Comparison of ENCODE assay signal across 8 mouse cellular contexts in the genomic region with DNA sequence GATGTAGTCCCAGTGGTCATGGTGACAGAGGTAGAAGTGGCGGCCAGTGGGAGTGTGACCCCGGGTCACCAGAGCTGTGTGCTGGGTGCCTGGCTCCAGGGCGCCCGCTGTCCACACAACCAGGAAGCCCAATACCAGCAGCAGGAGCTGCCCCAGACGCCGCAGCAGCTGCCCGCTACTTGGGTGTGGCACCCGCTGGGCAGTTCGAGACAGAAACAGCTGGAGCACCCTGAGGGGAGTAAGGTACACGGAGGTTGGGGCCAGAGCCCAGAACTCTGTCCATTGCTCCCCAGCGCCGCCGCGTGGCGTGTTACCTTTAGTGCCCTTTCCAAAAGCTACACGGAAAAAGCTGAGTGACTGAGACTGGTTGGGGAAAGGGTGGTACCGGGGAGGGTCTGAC. TPM values are rescaled to one million over a fixed set of nuclear protein-coding genes. Genes with fewer than 3 reads are reported as not detected.
DNase-seq lines count a peak whose midpoint lies in the region; ATAC-seq lines count a peak whose summit lies in the region.

No protein-coding gene starts in this region.

- H3K9me3 ChIP-seq in embryonic facial prominence, embryonic 10.5 days: no peaks in the 10 kb centered on the region
- no peaks in the 10 kb centered on the region for H3K9me3 ChIP-seq in kidney, embryonic 15.5 days (replicated peaks)
- no peaks in the 10 kb centered on the region for H3K9me3 ChIP-seq in midbrain, embryonic 14.5 days (ENCODE audit: control insufficient read depth, low read length)

- H3K9ac ChIP-seq in kidney, embryonic 15.5 days: no peak overlapping the region
- no peak overlapping the region for H3K9ac ChIP-seq in midbrain, embryonic 14.5 days (replicated peaks; ENCODE audit: low read length)

- peak overlapping the region; percentile 22 for H3K4me2 ChIP-seq in kidney, embryonic 15.5 days
- no peak overlapping the region for H3K4me2 ChIP-seq in midbrain, embryonic 14.5 days (ENCODE audit: low read length)

- DNase-seq in 3134 (ENCODE audit: extremely low read depth, insufficient read length, low spot score): peak; percentile 66
- DNase-seq in B cell, adult 2 months: peak; percentile 61 to 64
- DNase-seq in embryonic facial prominence, embryonic 10.5 days (ENCODE audit: low spot score): peak; percentile 32
- DNase-seq in lung, postnatal 25 days (ENCODE audit: low spot score): peak; percentile 51
- DNase-seq in thymus, postnatal 25 days: peak; percentile 70
- DNase-seq in cerebellum, adult 9-11 months: no peak
- no peak for DNase-seq in midbrain, embryonic 14.5 days

- H3K27me3 ChIP-seq in embryonic facial prominence, embryonic 10.5 days (replicated peaks; ENCODE audit: low read depth, poor library complexity, severe bottlenecking): peaks cover 28% of the 10 kb centered on the region
- H3K27me3 ChIP-seq in kidney, embryonic 15.5 days: 0 out of 2 replicates have a peak, but pooled peaks cover 2% of the 10 kb centered on the region
- no peaks in the 10 kb centered on the region for H3K27me3 ChIP-seq in midbrain, embryonic 14.5 days (ENCODE audit: control insufficient read depth, insufficient read depth, low read length)

- H3K27ac ChIP-seq in embryonic facial prominence, embryonic 10.5 days (replicated peaks): no peak overlapping the region
- no peak overlapping the region for H3K27ac ChIP-seq in kidney, embryonic 15.5 days
- no peak overlapping the region for H3K27ac ChIP-seq in midbrain, embryonic 14.5 days (replicated peaks; ENCODE audit: low read depth, low read length)

- 0 out of 2 replicates have a peak overlapping the region, but pooled peaks have one; percentile 28 for H3K4me3 ChIP-seq in embryonic facial prominence, embryonic 10.5 days
- no peak overlapping the region for H3K4me3 ChIP-seq in kidney, embryonic 15.5 days (replicated peaks)
- H3K4me3 ChIP-seq in midbrain, embryonic 14.5 days (replicated peaks; ENCODE audit: low read depth, low read length): no peak overlapping the region

- 24% methylated on average over 17 of the region's 17 CpGs for WGBS in embryonic facial prominence, embryonic 10.5 days
- WGBS in kidney, embryonic 15.5 days: 27% methylated on average over 17 of the region's 17 CpGs
- 26% methylated on average over 17 of the region's 17 CpGs for WGBS in midbrain, embryonic 14.5 days

- no peaks in the 10 kb centered on the region for H3K36me3 ChIP-seq in embryonic facial prominence, embryonic 10.5 days (replicated peaks)
- H3K36me3 ChIP-seq in kidney, embryonic 15.5 days: no peaks in the 10 kb centered on the region
- no peaks in the 10 kb centered on the region for H3K36me3 ChIP-seq in midbrain, embryonic 14.5 days (ENCODE audit: control insufficient read depth, insufficient read depth, low read length)

- no peak; the same call in 1 of the 2 replicates for ATAC-seq in kidney, embryonic 15.5 days (replicated peaks; ENCODE audit: low FRiP score)
- no peak for ATAC-seq in midbrain, embryonic 14.5 days (ENCODE audit: low FRiP score, low TSS enrichment)

- H3K4me1 ChIP-seq in embryonic facial prominence, embryonic 10.5 days: peaks cover 18% of the 10 kb centered on the region
- H3K4me1 ChIP-seq in kidney, embryonic 15.5 days: peaks cover 18% of the 10 kb centered on the region
- H3K4me1 ChIP-seq in midbrain, embryonic 14.5 days (ENCODE audit: control insufficient read depth, insufficient read depth, low read length): no peaks in the 10 kb centered on the region

RNA-seq across cellular contexts. Expression of gene Gpr179, which starts 8.3 kb away (rescaled TPM):
- 0.05 and 0.07 TPM in 2 replicates for polyA plus RNA-seq in embryonic facial prominence, embryonic 10.5 days (2016; fragmentation: Nextera tagmentation; extraction: Ambion mirVana)
- polyA plus RNA-seq in kidney, embryonic 15.5 days (2015; fragmentation: Nextera tagmentation; extraction: Ambion mirVana): 0.10 and 0.53 TPM in 2 replicates
- 0.30 and 0.36 TPM in 2 replicates for polyA plus RNA-seq in midbrain, embryonic 14.5 days (2014; fragmentation: Nextera tagmentation; extraction: Ambion mirVana)

RNA-seq across cellular contexts. Expression of gene Socs7, which starts 18.7 kb away (rescaled TPM):
- polyA plus RNA-seq in embryonic facial prominence, embryonic 10.5 days (2016; fragmentation: Nextera tagmentation; extraction: Ambion mirVana): 3.3 TPM in 2 replicates
- 3.8 and 3.9 TPM in 2 replicates for polyA plus RNA-seq in kidney, embryonic 15.5 days (2015; fragmentation: Nextera tagmentation; extraction: Ambion mirVana)
- 6.9 and 10.4 TPM in 2 replicates for polyA plus RNA-seq in midbrain, embryonic 14.5 days (2014; fragmentation: Nextera tagmentation; extraction: Ambion mirVana)

RNA-seq across cellular contexts. Expression of gene Mrpl45, which starts 28.1 kb away (rescaled TPM):
- polyA plus RNA-seq in embryonic facial prominence, embryonic 10.5 days (2016; fragmentation: Nextera tagmentation; extraction: Ambion mirVana): 65.7 and 67.0 TPM in 2 replicates
- 52.4 and 54.1 TPM in 2 replicates for polyA plus RNA-seq in kidney, embryonic 15.5 days (2015; fragmentation: Nextera tagmentation; extraction: Ambion mirVana)
- polyA plus RNA-seq in midbrain, embryonic 14.5 days (2014; fragmentation: Nextera tagmentation; extraction: Ambion mirVana): 39.4 and 46.7 TPM in 2 replicates

Comparison
In these comparisons a context has a peak if more than half of its experiments do, and no peak if none do; other contexts are left out.
1. DNase-seq: peak in 3134 (single experiment), B cell, adult 2 months (2 of 2), embryonic facial prominence, embryonic 10.5 days (single experiment), lung, postnatal 25 days (single experiment) and thymus, postnatal 25 days (single experiment); none in cerebellum, adult 9-11 months (single experiment) and midbrain, embryonic 14.5 days (single experiment).